Mouse (Mus musculus): ENCODE data around the gene B4galt3. TPM values are rescaled to one million over a fixed set of nuclear protein-coding genes. Genes with fewer than 3 reads are reported as not detected.

The B4galt3 gene
- total RNA-seq (2022), result 10 to 100 TPM; 63.5 to 76.8 (median 70.2) TPM

DNA sequence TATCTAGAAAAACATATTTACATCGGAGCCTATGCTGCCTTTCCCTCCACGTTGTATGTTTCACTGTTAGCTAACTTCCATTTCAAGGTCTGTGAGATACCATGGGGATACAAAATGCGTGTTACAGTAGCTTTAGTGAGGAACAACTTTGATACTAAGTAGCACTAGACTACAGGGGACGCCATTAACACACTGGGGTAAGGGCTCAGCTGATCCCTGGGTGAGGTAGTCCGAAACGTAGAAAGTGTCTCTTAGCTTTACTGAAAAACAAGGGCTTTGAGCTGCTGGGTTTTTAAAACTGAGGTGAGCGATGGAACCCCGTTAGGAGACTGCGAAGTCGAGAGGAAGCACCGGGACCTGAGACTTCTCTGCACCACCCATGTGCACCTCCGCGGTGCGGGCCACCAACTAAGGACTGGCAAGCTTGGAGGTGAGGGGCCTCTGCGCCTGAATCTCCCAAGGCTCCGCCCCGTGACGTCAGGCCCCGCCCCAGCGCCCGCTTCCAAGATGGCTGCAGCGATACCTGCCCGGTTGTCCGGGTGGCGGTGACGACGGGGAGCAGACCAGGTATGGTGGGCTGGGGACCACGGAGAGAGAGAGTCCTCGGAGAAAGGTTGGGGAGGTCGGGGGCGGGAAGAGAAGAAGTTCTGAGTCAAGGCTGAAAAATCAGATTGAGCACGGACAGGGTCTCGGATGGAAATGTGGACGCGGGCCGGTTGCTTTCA, at the start of gene B4galt3:
Gene B4galt3 (plus strand): TSS at position 481 of the 725 bp plus-strand sequence.
- peak; percentile 91 to 95 for DNase-seq (ENCODE audit: low spot score in 2 of 2)

DNA sequence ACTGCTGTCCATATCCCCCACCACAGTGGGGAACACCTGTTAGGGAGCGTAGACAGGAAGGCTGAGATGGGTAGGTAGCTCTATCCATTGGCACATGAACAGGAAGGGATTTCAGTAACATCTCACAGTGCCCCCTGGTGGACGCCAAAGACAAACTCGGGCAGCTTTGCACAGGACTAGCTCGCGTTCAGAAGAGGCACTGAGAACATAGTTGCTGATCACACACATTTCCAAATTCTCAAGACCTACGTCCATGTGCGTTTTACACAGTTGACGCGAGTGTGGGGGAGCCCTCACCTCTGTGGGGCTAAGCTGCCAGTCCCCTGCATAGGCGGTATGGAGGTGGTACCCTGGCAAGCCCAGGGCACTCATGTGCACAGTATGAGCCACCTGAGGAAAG, 49.3 kb upstream of the B4galt3 start:
- peak; percentile 81 to 93 for DNase-seq (ENCODE audit: low spot score in 2 of 2)

DNA sequence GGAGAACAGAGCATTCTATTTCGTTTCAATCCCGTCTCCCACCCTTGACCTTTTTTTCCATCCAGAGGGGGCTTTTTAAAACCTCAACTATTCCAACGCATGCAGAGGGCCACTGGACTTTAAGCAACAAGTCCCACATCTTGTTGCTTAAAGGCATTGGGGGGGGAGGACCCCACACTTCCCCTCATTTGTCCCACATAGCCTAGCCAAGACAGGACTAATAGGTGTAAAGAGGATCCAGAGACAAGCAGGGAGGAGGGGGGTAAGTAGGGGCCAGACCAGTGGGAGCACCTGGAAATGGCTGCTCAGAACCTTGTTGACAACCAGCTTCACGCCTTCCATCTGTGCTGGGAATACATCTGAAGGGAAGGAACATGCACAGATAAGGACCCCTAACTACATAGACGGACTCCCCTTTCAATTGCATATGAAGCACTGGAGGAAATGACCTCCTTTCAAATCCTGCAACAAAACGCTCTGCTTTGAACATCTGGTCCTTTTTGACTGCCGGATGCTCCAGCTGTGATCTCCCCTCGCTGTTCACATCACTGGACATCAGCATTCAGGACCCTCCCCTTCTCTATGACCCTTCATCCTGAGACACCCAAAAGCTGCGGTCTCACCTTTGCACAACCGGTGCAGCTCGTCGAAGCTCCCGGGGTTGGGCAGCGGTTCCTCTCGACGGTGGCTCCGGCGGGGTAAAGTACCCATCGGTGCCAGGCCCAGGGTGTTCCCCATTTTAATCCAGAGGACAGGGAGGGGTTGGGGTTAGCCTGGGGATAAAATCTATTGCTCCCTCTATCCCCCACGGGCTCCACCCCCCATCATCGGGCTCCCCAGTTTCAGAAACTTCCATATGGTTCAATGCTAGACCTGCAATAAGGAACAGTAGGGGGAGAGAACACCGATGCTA, 48.6 kb upstream of the B4galt3 start:
- DNase-seq (ENCODE audit: low spot score in 2 of 2), result no peak

DNA sequence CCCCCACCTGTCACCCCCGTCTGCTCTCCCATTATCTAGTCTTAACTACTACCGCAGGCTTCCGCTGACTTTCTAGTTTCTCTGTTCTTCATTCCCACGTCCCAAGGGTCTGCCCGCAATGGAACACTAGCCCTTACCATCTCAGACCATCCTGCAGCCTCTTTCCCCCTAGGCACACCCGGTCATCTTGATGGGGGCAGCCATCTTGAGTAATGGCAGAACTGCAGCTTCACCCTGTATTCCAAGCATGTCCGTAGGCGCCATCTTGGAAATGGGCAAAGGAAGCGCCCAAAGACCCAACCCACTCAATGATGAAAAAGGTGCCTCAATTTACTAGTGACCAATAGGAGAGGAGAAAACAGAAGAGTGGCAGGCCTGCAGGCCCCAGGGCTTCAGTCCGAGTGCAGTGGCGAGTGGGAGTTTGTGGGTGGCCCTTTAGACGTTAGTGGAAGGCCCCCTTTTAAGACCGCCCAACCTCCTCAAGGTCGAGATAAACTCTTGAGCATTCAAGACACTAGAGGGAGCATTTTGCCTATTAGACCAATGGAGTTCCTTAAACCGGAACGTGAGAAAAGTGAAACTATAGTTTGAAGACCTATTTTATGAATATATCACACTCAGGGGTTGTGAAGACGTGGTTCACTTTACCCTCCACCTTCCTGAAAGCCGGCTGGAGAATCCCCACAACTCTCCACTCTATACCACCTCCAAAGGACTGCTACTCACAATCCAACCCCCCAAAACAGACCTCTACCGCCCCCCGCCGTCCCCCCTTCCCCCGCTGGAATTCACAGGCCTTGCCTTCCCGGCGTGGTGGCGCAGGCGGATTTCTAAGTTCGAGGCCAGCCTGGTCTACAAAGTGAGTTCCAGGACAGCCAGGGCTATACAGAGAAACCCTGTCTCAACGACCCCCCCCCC, 47.6 kb upstream of the B4galt3 start, which contains the start of gene Tomm40l:
Gene Tomm40l (minus strand): TSS at position 277 of the 918 bp plus-strand sequence.
- peak; percentile 97 to 99 for DNase-seq (ENCODE audit: low spot score in 2 of 2)

DNA sequence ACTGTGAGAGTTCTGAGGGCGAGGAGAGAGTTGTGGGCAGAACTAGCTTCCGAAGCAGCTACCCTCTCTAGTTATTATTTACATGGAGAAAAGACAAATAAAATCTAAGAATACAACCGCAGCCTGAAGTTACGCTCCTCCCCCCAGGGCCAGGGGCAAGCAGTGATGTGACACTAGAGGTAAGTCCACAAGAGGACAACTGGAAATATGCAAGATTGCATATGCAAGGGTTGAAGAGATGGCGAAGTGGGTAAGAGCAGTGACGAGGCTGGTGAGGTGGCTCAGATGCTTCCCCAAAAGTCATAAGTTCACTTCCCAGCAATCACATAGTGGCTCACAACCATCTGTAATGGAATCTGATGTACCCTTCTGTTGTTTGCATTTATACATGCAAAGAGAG, 47.0 kb upstream of the B4galt3 start:
- no peak for DNase-seq (ENCODE audit: low spot score in 2 of 2)

DNA sequence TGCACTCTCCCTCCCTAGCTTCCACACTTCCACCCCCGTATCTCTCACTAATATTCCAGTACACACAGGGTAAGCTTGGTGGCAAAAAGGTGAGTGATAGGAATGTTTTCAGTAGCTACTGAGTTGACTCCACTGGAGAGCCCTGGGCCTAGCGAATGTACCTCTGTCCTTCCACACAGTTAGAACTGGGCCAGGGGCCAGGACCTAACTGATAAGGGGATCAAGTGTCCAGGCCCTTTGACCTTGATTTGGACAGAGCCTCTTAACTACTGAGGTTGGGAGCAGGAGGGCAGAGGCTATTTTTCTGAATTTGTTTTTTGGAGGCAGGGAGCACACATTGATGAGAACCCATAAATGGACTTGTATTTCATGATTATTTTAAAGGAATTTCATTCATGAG, 46.3 kb upstream of the B4galt3 start:
- no peak for DNase-seq (ENCODE audit: low spot score in 2 of 2)

DNA sequence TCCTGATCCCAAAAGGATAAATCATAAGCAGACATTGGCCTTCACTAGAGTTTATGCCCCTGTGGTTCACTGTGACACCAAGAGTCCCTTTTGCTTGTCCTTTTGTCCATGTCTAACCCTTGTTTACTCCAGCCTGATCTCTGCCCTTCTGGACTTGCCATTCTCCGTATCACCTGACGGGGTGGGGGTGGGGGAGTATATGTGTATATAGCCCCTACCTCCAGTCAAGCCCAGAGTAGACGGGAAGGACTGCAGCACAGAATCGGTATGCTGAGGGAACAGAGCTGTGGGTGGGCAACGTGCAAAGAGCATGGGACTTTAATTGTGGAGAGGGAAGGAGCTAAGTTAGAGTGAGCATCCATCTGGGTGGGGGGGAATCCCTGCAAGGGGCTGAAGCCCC, 45.3 kb upstream of the B4galt3 start, which contains the start of gene Apoa2:
Gene Apoa2 (plus strand): TSS at position 198 of the 400 bp plus-strand sequence.
- DNase-seq (ENCODE audit: low spot score in 2 of 2), result no peak

DNA sequence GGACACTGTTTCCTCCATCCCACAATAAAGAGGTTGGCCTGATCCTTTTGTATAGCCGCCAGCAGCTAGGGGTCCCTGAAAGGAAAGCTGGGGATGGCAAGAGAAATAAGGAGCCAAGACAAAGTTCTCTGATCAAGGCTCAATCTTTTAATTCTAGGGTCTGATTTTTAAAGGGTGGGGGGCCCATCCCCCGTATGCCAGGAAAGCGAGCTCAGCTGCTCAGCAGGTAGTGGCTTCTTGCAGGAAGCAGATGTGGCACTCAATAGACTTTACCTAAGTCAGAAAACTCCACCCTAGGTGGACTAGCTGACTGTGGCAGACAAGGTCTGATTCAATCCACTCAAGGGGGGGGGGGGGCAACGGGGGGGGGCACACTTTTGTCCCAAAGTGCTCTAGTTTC, 43.3 kb upstream of the B4galt3 start:
- DNase-seq (ENCODE audit: low spot score in 2 of 2), result no peak

DNA sequence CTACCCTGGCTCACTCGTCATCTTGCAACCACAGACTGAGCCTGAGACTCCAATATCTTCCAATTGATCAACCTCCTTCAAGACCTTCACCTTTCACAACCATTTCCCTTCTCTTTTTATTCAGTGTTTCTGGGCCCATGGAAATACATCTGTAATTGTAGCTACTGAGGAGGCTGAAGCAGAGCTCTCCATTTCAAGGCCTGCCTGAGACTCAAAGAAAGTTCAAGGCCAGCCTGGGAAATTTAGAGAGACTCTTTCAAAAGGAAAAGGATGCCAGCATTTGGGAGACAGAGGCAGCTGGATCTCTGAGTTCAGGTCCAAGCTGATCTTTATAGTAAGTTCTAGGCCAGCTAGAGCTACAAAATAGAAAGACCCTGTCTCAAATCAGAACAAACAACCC, 42.2 kb upstream of the B4galt3 start:
- no peak for DNase-seq (ENCODE audit: low spot score in 2 of 2)

DNA sequence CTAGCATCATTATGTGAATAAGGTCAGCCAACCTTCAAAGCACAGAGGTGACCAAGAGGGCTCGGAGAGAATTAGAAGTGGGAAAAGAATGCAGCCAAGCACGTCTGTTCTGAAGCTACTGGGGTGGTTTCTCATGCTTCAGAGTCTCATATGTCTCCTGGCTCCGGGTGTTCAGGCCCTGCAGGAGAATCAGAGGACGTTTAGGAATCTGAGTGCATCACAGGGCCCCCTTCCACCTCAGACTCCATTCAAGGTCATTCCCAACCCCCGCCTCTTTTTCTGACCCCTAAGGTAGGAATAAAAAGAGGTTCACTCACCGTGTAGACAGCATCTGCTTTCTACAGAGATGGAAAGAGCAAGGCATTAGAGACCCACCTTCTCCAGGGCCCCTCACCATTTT, 40.4 kb upstream of the B4galt3 start:
- no peak for DNase-seq (ENCODE audit: low spot score in 2 of 2)

DNA sequence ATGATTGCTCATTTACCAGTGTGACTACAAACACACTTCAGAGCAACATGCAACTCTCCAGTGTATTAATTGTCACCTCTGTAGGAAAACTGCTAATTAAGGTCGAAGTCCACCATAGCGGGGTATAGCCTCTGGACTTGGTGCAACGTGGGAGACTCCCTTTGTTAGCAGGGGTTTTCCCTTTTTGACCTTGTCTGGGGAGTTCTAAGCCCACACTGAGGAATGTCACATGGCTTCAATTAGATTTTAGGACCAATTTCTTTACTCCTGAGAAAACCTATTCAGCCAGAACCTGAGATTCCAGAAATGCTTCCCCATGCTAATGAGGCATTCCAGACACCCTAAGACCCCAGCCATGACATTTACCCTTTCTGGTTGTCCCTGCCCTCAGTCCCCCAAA, 39.9 kb upstream of the B4galt3 start:
- no peak for DNase-seq (ENCODE audit: low spot score in 2 of 2)

DNA sequence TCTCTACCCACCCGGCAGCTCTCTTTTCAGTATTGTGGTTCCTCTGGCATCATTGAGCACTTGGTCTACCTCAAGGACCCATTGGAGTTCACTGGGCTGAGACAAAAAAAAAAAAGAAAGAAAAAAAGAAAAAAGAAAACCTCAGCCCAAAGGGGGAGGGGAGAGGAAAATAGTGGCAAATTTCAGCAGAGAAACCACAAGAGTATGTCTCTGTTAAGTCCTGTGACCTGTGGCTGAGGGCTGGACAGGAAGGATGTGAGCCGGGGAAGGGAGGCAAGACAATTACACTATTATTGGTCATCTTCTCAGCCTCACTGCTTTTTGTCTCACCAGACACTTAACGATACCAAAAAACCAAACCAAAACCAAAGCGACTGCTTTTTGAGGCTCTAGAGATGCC, 38.3 kb upstream of the B4galt3 start:
- DNase-seq (ENCODE audit: low spot score in 2 of 2), result no peak

DNA sequence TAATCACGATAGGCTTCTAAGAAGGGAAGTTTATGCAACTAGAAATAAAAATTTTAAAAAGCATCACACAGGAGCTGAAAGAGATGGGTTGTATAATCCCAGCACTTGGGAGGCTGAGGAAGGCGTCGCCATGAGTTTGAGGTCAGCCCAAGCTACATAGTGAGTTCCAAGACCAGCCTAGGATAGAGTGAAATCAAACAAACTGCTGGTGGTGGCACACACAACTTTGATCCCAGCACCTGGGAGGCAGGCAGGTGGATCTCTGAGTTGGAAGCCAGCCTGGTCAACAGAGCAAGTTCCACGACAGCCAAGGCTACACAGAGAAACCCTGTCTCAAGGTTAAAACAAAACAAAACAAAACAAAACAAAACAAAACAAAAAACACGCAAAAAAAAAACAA, 37.8 kb upstream of the B4galt3 start:
- DNase-seq (ENCODE audit: low spot score in 2 of 2), result no peak

DNA sequence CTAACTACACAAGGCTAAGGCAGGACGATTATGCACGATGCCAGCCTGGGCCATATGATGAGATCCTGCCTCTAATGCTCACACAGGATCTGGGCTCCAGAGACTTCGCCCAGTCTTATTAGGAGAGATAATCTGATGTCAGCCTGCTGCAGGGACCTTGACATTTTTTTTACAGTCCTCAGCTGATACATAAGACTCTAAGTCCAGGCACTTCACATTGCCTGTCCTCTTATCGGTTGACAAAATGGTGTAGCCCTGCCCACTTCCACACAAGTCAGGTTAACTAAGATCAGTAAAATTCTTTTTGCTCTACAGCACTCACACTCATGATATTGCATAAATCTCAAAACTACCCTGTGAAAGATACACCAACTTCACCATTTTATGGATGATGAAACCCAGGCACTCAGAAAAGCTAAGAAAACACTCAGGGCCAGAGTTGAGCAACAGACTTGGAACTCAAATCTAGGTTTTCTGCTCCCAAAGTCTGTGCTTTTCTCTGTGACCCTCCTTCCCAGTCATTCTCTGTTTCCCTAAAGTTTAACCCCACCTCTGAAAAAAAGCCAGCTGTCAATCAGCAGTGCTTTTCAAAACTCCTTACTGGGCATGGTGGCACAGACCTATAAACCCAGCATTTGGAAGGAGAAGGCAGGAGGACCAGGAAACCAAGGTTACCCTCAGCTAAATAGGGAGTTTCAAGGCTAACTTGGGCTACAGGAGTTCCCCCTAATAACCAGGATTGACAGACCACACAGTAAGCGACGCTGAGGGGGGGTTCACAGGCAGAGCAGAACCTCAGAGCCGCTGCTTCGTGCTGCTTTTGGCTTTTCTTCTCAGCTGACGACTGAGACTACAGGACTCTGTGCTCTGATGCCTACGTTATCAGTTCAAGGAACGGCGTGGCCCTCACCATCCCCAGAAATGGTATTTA, 37.1 kb upstream of the B4galt3 start:
- no peak for DNase-seq (ENCODE audit: low spot score in 2 of 2)

DNA sequence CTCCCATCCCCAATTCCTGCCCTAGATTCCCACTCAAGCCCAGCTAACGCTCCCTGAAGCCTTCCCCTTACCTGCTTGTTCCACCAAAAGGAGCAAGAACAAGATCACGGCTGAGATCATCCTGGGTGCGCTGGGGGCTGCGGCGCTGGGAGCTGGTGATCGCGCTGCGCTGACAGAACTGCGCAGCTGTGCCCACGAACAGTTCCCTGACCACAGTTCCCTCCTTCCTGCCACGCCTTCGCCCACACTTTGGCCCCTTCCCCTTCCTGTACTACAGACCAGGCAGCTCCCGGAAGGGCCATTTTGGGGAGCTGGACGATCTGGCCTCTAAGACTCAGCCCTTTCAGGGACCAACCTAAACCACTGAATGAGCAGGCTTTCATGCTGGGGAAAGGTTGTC, 36.0 kb upstream of the B4galt3 start, which contains the start of gene Fcer1g:
Gene Fcer1g (minus strand): TSS at position 240 of the 400 bp plus-strand sequence.
- DNase-seq (ENCODE audit: low spot score in 2 of 2), result no peak

DNA sequence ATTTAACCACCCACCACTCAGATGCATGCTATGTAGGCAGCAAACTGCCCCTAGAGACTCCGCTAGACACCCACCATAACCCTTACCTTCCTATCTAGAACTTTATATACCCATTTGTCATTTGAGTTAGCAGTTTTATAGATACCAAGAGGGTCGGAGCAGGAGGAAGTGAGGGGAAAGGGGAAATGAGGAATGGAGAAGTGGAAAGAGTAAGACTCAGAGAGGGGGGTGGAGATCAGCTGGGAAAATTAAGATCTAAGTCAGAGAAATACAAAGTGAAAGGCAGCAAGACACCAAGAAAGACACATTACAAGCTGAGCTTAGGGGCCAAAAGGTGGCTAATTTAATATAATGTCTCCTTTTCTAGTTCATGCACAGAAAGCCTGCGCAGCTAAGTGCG, 35.6 kb upstream of the B4galt3 start:
- no peak for DNase-seq (ENCODE audit: low spot score in 2 of 2)

DNA sequence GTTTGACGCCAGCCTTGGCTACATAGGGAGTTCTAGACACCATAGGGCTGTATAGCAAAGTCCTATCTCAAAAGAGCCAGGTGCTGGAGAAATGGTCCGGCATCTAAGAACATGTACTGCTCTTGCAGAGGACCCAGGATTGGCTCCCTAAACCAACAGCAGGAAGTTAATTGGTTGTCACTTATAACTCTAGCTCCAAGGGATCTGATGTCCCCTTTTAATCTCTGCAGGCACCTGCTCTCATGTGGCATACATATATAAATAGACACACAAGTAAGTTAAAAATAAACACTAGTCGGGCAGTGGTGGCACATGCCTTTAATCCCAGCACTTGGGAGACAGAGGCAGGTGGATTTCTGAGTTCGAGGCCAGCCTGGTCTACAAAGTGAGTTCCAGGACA, 34.3 kb upstream of the B4galt3 start:
- DNase-seq (ENCODE audit: low spot score in 2 of 2), result no peak

DNA sequence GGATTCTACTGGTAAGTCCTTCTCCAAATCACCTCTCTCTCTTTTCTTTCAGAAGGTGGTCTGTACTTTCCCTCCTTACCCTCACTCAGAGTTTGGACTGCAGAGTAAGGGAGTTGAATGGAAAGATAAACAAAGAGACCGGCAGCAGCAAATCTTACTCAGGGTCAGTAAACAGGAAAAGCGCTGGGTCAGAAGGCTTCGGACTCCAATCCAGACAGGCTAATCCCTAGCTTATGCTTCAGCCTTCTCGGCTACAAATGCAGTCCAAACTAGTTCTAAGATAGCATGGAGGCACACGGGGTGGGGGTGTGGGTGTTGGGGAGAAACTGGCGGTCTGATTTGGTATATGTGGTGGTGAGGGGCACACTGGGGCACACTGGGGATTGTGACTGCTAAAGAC, 32.7 kb upstream of the B4galt3 start:
- no peak for DNase-seq (ENCODE audit: low spot score in 2 of 2)

DNA sequence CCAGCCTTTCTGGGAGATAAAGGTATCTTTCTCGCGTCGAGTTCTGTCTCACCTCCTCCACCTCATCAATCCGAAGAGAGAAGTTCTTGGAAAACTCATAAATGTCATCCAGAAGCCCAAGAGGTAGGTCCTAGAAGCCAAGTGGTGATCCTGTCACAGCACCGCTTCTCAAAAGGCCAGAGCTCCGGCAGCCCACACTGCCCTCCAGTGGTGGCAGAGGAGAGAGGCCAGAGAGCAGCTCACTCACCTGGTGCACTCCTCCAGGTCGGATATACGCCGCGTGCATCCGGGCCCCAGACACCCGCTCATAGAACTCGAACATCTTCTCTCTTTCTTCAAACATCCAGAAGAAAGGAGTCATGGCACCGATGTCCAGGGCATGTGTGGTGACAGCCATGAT, 31.7 kb upstream of the B4galt3 start:
- DNase-seq (ENCODE audit: low spot score in 2 of 2), result no peak
